Comparison of ENCODE assay signal across 15 mouse cellular contexts in the genomic region with DNA sequence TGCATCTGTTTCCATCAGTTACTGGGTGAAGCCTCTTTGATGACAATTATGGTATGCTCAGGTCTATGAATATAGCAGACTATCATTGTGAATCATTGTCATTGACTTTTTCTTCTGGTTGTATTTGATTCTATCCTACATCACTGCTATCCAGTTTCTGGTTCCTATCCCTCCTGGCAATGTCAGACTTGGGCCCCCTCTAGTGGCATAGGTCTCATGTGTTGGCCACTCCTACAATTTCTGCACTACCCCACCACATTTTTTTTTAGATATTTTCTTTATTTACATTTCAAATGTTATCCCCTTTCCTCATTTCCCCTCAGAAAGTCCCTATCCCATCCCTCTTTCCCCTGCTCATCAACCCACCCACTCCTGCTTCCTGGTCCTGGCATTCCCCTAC.
A peak's percentile ranks its signal among the peaks of the same experiment; 100 is the strongest.
DNase-seq lines count a peak whose midpoint lies in the region; ATAC-seq and TF ChIP-seq lines count a peak whose summit lies in the region.
"Had no signal": no experiment of that assay in that cellular context is flagged by ENCODE, and none has a peak within 500 bp of the region (broad histone marks: within the 10 kb centered on the region; RNA-seq: fewer than 3 reads in every experiment).

No protein-coding gene starts in this region.

- no peaks in the 10 kb centered on the region for H3K9me3 ChIP-seq in lung, embryonic 14.5 days (ENCODE audit: low read depth, low read length)
- H3K9me3 ChIP-seq: forebrain, embryonic 13.5 days; G1E; heart, embryonic 10.5 days; megakaryocyte, embryonic 14.5 days had no signal

- no peak overlapping the region for H3K4me3 ChIP-seq in heart, adult 2 months
- no peak overlapping the region for H3K4me3 ChIP-seq in lung, embryonic 14.5 days (ENCODE audit: low read depth, low read length)
- H3K4me3 ChIP-seq: forebrain, embryonic 13.5 days; heart, embryonic 10.5 days; megakaryocyte, embryonic 14.5 days had no signal

- no peak for DNase-seq in heart, adult 2 months
- DNase-seq in heart, adult 9 months (ENCODE audit: low spot score in 2 of 2): no peak
- peak; percentile 9 for DNase-seq in lung, embryonic 14.5 days
- DNase-seq in lung, postnatal 10 days: no peak
- DNase-seq in NIH3T3 (ENCODE audit: low read depth): peak; percentile 1
- DNase-seq in right cerebral cortex, postnatal 36 days (ENCODE audit: low spot score in 2 of 2): no peak
- no peak for DNase-seq in layer of hippocampus, postnatal 14 days (ENCODE audit: low spot score in 2 of 2)
- DNase-seq: cerebellum, adult 9-11 months; heart, postnatal 36 days had no signal

- H3K79me2 ChIP-seq in heart, adult 2 months (replicated peaks; ENCODE audit: control insufficient read depth, insufficient read depth, low read length): no peaks in the 10 kb centered on the region

- TF ChIP-seq CTCF in heart, adult 2 months (IDR thresholded peaks at IDR 0.05): 0 out of 2 replicates have a peak, but pooled peaks have one; percentile 16
- TF ChIP-seq CTCF in lung, embryonic 14.5 days (IDR thresholded peaks at IDR 0.05; ENCODE audit: low read depth): no peak

- TF ChIP-seq POLR2A in heart, adult 2 months (IDR thresholded peaks at IDR 0.05; ENCODE audit: insufficient read depth, low read depth, low read length): no peak

- H3K9ac ChIP-seq in heart, adult 2 months (ENCODE audit: low read depth, low read length): no peak overlapping the region
- H3K9ac ChIP-seq in lung, embryonic 14.5 days: no peak overlapping the region
- H3K9ac ChIP-seq: forebrain, embryonic 13.5 days had no signal

- TF ChIP-seq EP300 in heart, adult 2 months (IDR thresholded peaks at IDR 0.05; ENCODE audit: insufficient read depth, low read depth, low read length): no peak

- H3K27ac ChIP-seq in heart, adult 2 months: no peak overlapping the region
- H3K27ac ChIP-seq in lung, embryonic 14.5 days (ENCODE audit: low read depth): no peak overlapping the region
- H3K27ac ChIP-seq: forebrain, embryonic 13.5 days; heart, embryonic 10.5 days had no signal

- intact Hi-C loops in heart, adult 2 months (cut with DNase I): no loop called here

- H3K4me1 ChIP-seq in heart, adult 2 months (ENCODE audit: control insufficient read depth, insufficient read depth, low read length): no peaks in the 10 kb centered on the region
- no peaks in the 10 kb centered on the region for H3K4me1 ChIP-seq in lung, embryonic 14.5 days (ENCODE audit: insufficient read depth)
- H3K4me1 ChIP-seq: forebrain, embryonic 13.5 days; heart, embryonic 10.5 days; megakaryocyte, embryonic 14.5 days had no signal

- no peaks in the 10 kb centered on the region for H3K27me3 ChIP-seq in heart, adult 2 months (ENCODE audit: control insufficient read depth, insufficient read depth, low read length)
- H3K27me3 ChIP-seq in lung, embryonic 14.5 days (ENCODE audit: insufficient read depth, low read length): no peaks in the 10 kb centered on the region
- H3K27me3 ChIP-seq: forebrain, embryonic 13.5 days; megakaryocyte, embryonic 14.5 days had no signal

- ATAC-seq in lung, embryonic 14.5 days (ENCODE audit: insufficient read depth): no peak
- ATAC-seq: activated CD4-positive, CD25-positive, alpha-beta regulatory T cell, adult 4 months; forebrain, embryonic 13.5 days had no signal

- no peak overlapping the region for H3K4me2 ChIP-seq in lung, embryonic 14.5 days
- H3K4me2 ChIP-seq: forebrain, embryonic 13.5 days; liver, embryonic 11.5 days had no signal

- H3K36me3 ChIP-seq in heart, adult 2 months (ENCODE audit: control insufficient read depth, insufficient read depth, low read length): no peaks in the 10 kb centered on the region
- no peaks in the 10 kb centered on the region for H3K36me3 ChIP-seq in lung, embryonic 14.5 days (ENCODE audit: insufficient read depth)
- H3K36me3 ChIP-seq: G1E; heart, embryonic 10.5 days had no signal

Comparison
In these comparisons a context has a peak if more than half of its experiments do, and no peak if none do; other contexts are left out.
1. DNase-seq: peak in lung, embryonic 14.5 days (single experiment) and NIH3T3 (single experiment); none in heart, adult 2 months (0 of 2), heart, adult 9 months (0 of 2), lung, postnatal 10 days (single experiment), right cerebral cortex, postnatal 36 days (0 of 2) and layer of hippocampus, postnatal 14 days (0 of 2).